In the genomic region with DNA sequence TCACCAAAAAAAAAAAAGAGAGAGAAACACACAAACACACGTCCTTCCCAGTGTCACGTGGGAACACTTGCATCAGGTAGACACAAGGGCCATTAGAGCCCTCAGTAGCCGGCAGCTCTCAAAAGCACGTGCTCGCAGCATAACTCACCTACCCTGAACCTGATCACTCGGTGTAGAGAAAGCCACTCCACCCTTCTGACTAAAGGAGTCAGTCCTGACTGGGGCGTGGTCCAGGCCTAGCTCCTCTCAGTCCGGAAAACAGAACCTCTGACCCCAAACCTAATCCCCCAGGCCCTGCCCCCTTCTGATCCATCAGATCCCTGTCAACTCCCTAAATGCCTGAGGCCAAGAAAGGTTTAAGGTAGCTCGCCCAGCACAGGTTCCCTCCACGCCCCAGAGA, we compare ENCODE assay signal across 9 mouse cellular contexts. TPM values are rescaled to one million over a fixed set of nuclear protein-coding genes. Genes with fewer than 3 reads are reported as not detected.
DNase-seq lines count a peak whose midpoint lies in the region; ATAC-seq and TF ChIP-seq lines count a peak whose summit lies in the region.
"Had no signal": no experiment of that assay in that cellular context is flagged by ENCODE, and none has a peak within 500 bp of the region (broad histone marks: within the 10 kb centered on the region; RNA-seq: fewer than 3 reads in every experiment).

No protein-coding gene starts in this region.

- no peaks in the 10 kb centered on the region for H3K36me3 ChIP-seq in forebrain, embryonic 10.5 days (replicated peaks)
- H3K36me3 ChIP-seq in forebrain, postnatal 0 days (ENCODE audit: insufficient read depth), result no peaks in the 10 kb centered on the region
- H3K36me3 ChIP-seq in midbrain, embryonic 12.5 days, result no peaks in the 10 kb centered on the region
- no peaks in the 10 kb centered on the region for H3K36me3 ChIP-seq in midbrain, embryonic 14.5 days (ENCODE audit: control insufficient read depth, insufficient read depth, low read length)
- no peaks in the 10 kb centered on the region for H3K36me3 ChIP-seq in kidney, embryonic 15.5 days
- no peaks in the 10 kb centered on the region for H3K36me3 ChIP-seq in stomach, embryonic 16.5 days (ENCODE audit: control insufficient read depth, insufficient read depth, low read length)

- H3K27me3 ChIP-seq in forebrain, embryonic 10.5 days (ENCODE audit: poor library complexity, severe bottlenecking), result peaks cover 88% of the 10 kb centered on the region
- peaks cover 43% of the 10 kb centered on the region for H3K27me3 ChIP-seq in forebrain, postnatal 0 days (ENCODE audit: insufficient read depth, low read length)
- peaks cover 87% of the 10 kb centered on the region for H3K27me3 ChIP-seq in midbrain, embryonic 12.5 days
- H3K27me3 ChIP-seq in midbrain, embryonic 14.5 days (ENCODE audit: control insufficient read depth, insufficient read depth, low read length), result peaks cover 64% of the 10 kb centered on the region
- H3K27me3 ChIP-seq in kidney, embryonic 15.5 days, result peaks cover 93% of the 10 kb centered on the region
- H3K27me3 ChIP-seq in stomach, embryonic 16.5 days (ENCODE audit: control insufficient read depth, insufficient read depth, low read length), result peaks cover 56% of the 10 kb centered on the region

- 0 out of 2 replicates have a peak overlapping the region, but pooled peaks have one; percentile 20 for H3K27ac ChIP-seq in forebrain, embryonic 10.5 days
- H3K27ac ChIP-seq in forebrain, postnatal 0 days (ENCODE audit: low read depth, low read length), result no peak overlapping the region
- H3K27ac ChIP-seq in midbrain, embryonic 12.5 days (replicated peaks), result no peak overlapping the region
- no peak overlapping the region for H3K27ac ChIP-seq in midbrain, embryonic 14.5 days (replicated peaks; ENCODE audit: low read depth, low read length)
- no peak overlapping the region for H3K27ac ChIP-seq in kidney, embryonic 15.5 days
- H3K27ac ChIP-seq in stomach, embryonic 16.5 days (ENCODE audit: low read length), result no peak overlapping the region
- H3K27ac ChIP-seq: liver, embryonic 14.5 days had no signal

- H3K9me3 ChIP-seq in forebrain, embryonic 10.5 days, result no peaks in the 10 kb centered on the region
- H3K9me3 ChIP-seq in forebrain, postnatal 0 days (ENCODE audit: low read length), result no peaks in the 10 kb centered on the region
- no peaks in the 10 kb centered on the region for H3K9me3 ChIP-seq in midbrain, embryonic 12.5 days
- no peaks in the 10 kb centered on the region for H3K9me3 ChIP-seq in midbrain, embryonic 14.5 days (ENCODE audit: control insufficient read depth, low read length)
- no peaks in the 10 kb centered on the region for H3K9me3 ChIP-seq in kidney, embryonic 15.5 days (replicated peaks)
- H3K9me3 ChIP-seq in stomach, embryonic 16.5 days (replicated peaks; ENCODE audit: control insufficient read depth, low read length), result no peaks in the 10 kb centered on the region

- H3K9ac ChIP-seq in forebrain, postnatal 0 days, result no peak overlapping the region
- no peak overlapping the region for H3K9ac ChIP-seq in midbrain, embryonic 12.5 days (replicated peaks)
- no peak overlapping the region; the same call in 1 of the 2 replicates for H3K9ac ChIP-seq in midbrain, embryonic 14.5 days (replicated peaks; ENCODE audit: low read length)
- no peak overlapping the region for H3K9ac ChIP-seq in kidney, embryonic 15.5 days
- H3K9ac ChIP-seq in stomach, embryonic 16.5 days (ENCODE audit: low read length), result no peak overlapping the region
- H3K9ac ChIP-seq: liver, embryonic 14.5 days had no signal

- peak overlapping the region; percentile 70 for H3K4me3 ChIP-seq in forebrain, embryonic 10.5 days
- H3K4me3 ChIP-seq in forebrain, postnatal 0 days (ENCODE audit: low read depth, low read length), result no peak overlapping the region
- H3K4me3 ChIP-seq in midbrain, embryonic 12.5 days, result peak overlapping the region; percentile 71; the same call in 1 of the 2 replicates
- no peak overlapping the region for H3K4me3 ChIP-seq in midbrain, embryonic 14.5 days (replicated peaks; ENCODE audit: low read depth, low read length)
- H3K4me3 ChIP-seq in kidney, embryonic 15.5 days (replicated peaks), result no peak overlapping the region
- no peak overlapping the region for H3K4me3 ChIP-seq in stomach, embryonic 16.5 days (replicated peaks; ENCODE audit: low read length)

- peak; percentile 48 for DNase-seq in forebrain, embryonic 10.5 days (ENCODE audit: extremely low spot score, low spot score)
- no peak for DNase-seq in forebrain, postnatal 0 days
- DNase-seq in midbrain, embryonic 14.5 days, result no peak
- DNase-seq in gastrocnemius, adult 8-10 months (ENCODE audit: low spot score in 2 of 2), result no peak
- DNase-seq in thymus, postnatal 4 days, result no peak

- TF ChIP-seq CTCF in forebrain, postnatal 0 days (IDR thresholded peaks at IDR 0.05; ENCODE audit: low read depth), result no peak

- ATAC-seq in forebrain, postnatal 0 days, result no peak
- no peak for ATAC-seq in midbrain, embryonic 12.5 days (ENCODE audit: low FRiP score, low read depth)
- ATAC-seq in midbrain, embryonic 14.5 days (ENCODE audit: low FRiP score, low TSS enrichment), result no peak
- no peak for ATAC-seq in kidney, embryonic 15.5 days (replicated peaks; ENCODE audit: low FRiP score)
- 0 out of 2 replicates have a peak, but pooled peaks have one; percentile 12 for ATAC-seq in stomach, embryonic 16.5 days (ENCODE audit: insufficient read depth, low FRiP score)

- H3K4me2 ChIP-seq in forebrain, postnatal 0 days (ENCODE audit: low read depth), result no peak overlapping the region
- peak overlapping the region; percentile 79 for H3K4me2 ChIP-seq in midbrain, embryonic 12.5 days (replicated peaks)
- no peak overlapping the region for H3K4me2 ChIP-seq in midbrain, embryonic 14.5 days (ENCODE audit: low read length)
- peak overlapping the region; percentile 97 for H3K4me2 ChIP-seq in kidney, embryonic 15.5 days
- H3K4me2 ChIP-seq in stomach, embryonic 16.5 days (ENCODE audit: low read depth, low read length), result no peak overlapping the region

- H3K4me1 ChIP-seq in forebrain, embryonic 10.5 days, result peaks cover 59% of the 10 kb centered on the region
- H3K4me1 ChIP-seq in forebrain, postnatal 0 days (ENCODE audit: insufficient read depth), result no peaks in the 10 kb centered on the region
- peaks cover 30% of the 10 kb centered on the region for H3K4me1 ChIP-seq in midbrain, embryonic 12.5 days
- peaks cover 12% of the 10 kb centered on the region; the same call in 1 of the 2 replicates for H3K4me1 ChIP-seq in midbrain, embryonic 14.5 days (ENCODE audit: control insufficient read depth, insufficient read depth, low read length)
- peaks cover 46% of the 10 kb centered on the region for H3K4me1 ChIP-seq in kidney, embryonic 15.5 days
- peaks cover 10% of the 10 kb centered on the region; the same call in 1 of the 2 replicates for H3K4me1 ChIP-seq in stomach, embryonic 16.5 days (ENCODE audit: control insufficient read depth, insufficient read depth, low read length)

- WGBS in forebrain, embryonic 10.5 days, result under 1% methylated on average over 10 of the region's 10 CpGs
- 29% methylated on average over 10 of the region's 10 CpGs for WGBS in forebrain, postnatal 0 days
- 4% methylated on average over 10 of the region's 10 CpGs for WGBS in midbrain, embryonic 12.5 days
- WGBS in midbrain, embryonic 14.5 days, result 6% methylated on average over 10 of the region's 10 CpGs
- WGBS in kidney, embryonic 15.5 days, result 10% methylated on average over 10 of the region's 10 CpGs
- WGBS in stomach, embryonic 16.5 days, result 26% methylated on average over 10 of the region's 10 CpGs

RNA-seq across cellular contexts. Expression of gene Epop, which starts 2.7 kb away (rescaled TPM):
- polyA plus RNA-seq in forebrain, embryonic 10.5 days (2016; fragmentation: Nextera tagmentation; extraction: Ambion mirVana), result 11.4 and 11.6 TPM in 2 replicates
- total RNA-seq in forebrain, postnatal 0 days (2014; rRNA removed), result 5.0 and 6.8 TPM in 2 replicates
- 3.6 and 4.1 TPM in 2 replicates for polyA plus RNA-seq in forebrain, postnatal 0 days (2015; fragmentation: Nextera tagmentation; extraction: Ambion mirVana)
- polyA plus RNA-seq in midbrain, embryonic 12.5 days (2016; fragmentation: Nextera tagmentation; extraction: Ambion mirVana), result 14.2 and 16.2 TPM in 2 replicates
- polyA plus RNA-seq in midbrain, embryonic 14.5 days (2014; fragmentation: Nextera tagmentation; extraction: Ambion mirVana), result 1.9 and 2.8 TPM in 2 replicates
- polyA plus RNA-seq in kidney, embryonic 15.5 days (2015; fragmentation: Nextera tagmentation; extraction: Ambion mirVana), result 4.3 and 5.1 TPM in 2 replicates
- polyA plus RNA-seq in stomach, embryonic 16.5 days (2015; fragmentation: Nextera tagmentation; extraction: Ambion mirVana), result 0.41 and 0.77 TPM in 2 replicates
- total RNA-seq in gastrocnemius, adult 8-10 months (2022), result under 1 TPM; 0.39 to 0.92 (median 0.75) TPM

RNA-seq across cellular contexts. Expression of gene Mllt6, which starts 36.4 kb away (rescaled TPM):
- polyA plus RNA-seq in forebrain, embryonic 10.5 days (2016; fragmentation: Nextera tagmentation; extraction: Ambion mirVana), result 1.5 and 2.5 TPM in 2 replicates
- 42.2 and 48.1 TPM in 2 replicates for total RNA-seq in forebrain, postnatal 0 days (2014; rRNA removed)
- 1.7 TPM in 2 replicates for polyA plus RNA-seq in forebrain, postnatal 0 days (2015; fragmentation: Nextera tagmentation; extraction: Ambion mirVana)
- polyA plus RNA-seq in midbrain, embryonic 12.5 days (2016; fragmentation: Nextera tagmentation; extraction: Ambion mirVana), result 3.0 and 3.2 TPM in 2 replicates
- polyA plus RNA-seq in midbrain, embryonic 14.5 days (2014; fragmentation: Nextera tagmentation; extraction: Ambion mirVana), result 6.2 and 9.0 TPM in 2 replicates
- 2.8 and 3.9 TPM in 2 replicates for polyA plus RNA-seq in kidney, embryonic 15.5 days (2015; fragmentation: Nextera tagmentation; extraction: Ambion mirVana)
- polyA plus RNA-seq in stomach, embryonic 16.5 days (2015; fragmentation: Nextera tagmentation; extraction: Ambion mirVana), result 1.9 and 2.5 TPM in 2 replicates
- total RNA-seq in gastrocnemius, adult 8-10 months (2022), result 10 to 100 TPM; 45.5 to 63.7 (median 51.7) TPM

RNA-seq across cellular contexts. Expression of gene Srcin1, which starts 50.9 kb away (rescaled TPM):
- 0.91 and 1.1 TPM in 2 replicates for polyA plus RNA-seq in forebrain, embryonic 10.5 days (2016; fragmentation: Nextera tagmentation; extraction: Ambion mirVana)
- 50.1 and 70.7 TPM in 2 replicates for total RNA-seq in forebrain, postnatal 0 days (2014; rRNA removed)
- 8.9 and 12.0 TPM in 2 replicates for polyA plus RNA-seq in forebrain, postnatal 0 days (2015; fragmentation: Nextera tagmentation; extraction: Ambion mirVana)
- polyA plus RNA-seq in midbrain, embryonic 12.5 days (2016; fragmentation: Nextera tagmentation; extraction: Ambion mirVana), result 6.5 and 7.3 TPM in 2 replicates
- polyA plus RNA-seq in midbrain, embryonic 14.5 days (2014; fragmentation: Nextera tagmentation; extraction: Ambion mirVana), result 9.6 and 15.1 TPM in 2 replicates
- polyA plus RNA-seq in kidney, embryonic 15.5 days (2015; fragmentation: Nextera tagmentation; extraction: Ambion mirVana), result 0.83 and 0.85 TPM in 2 replicates
- polyA plus RNA-seq in stomach, embryonic 16.5 days (2015; fragmentation: Nextera tagmentation; extraction: Ambion mirVana), result 0.36 and 0.39 TPM in 2 replicates
- total RNA-seq in gastrocnemius, adult 8-10 months (2022), result 1 to 10 TPM; 1.1 to 2.5 (median 1.6) TPM

RNA-seq across cellular contexts. Expression of gene Cisd3, which starts 58.8 kb away (rescaled TPM):
- polyA plus RNA-seq in forebrain, embryonic 10.5 days (2016; fragmentation: Nextera tagmentation; extraction: Ambion mirVana), result 17.0 and 21.7 TPM in 2 replicates
- total RNA-seq in forebrain, postnatal 0 days (2014; rRNA removed), result 14.4 and 15.5 TPM in 2 replicates
- polyA plus RNA-seq in forebrain, postnatal 0 days (2015; fragmentation: Nextera tagmentation; extraction: Ambion mirVana), result 27.2 and 27.8 TPM in 2 replicates
- 12.4 and 13.5 TPM in 2 replicates for polyA plus RNA-seq in midbrain, embryonic 12.5 days (2016; fragmentation: Nextera tagmentation; extraction: Ambion mirVana)
- 17.4 and 21.8 TPM in 2 replicates for polyA plus RNA-seq in midbrain, embryonic 14.5 days (2014; fragmentation: Nextera tagmentation; extraction: Ambion mirVana)
- 41.2 and 42.7 TPM in 2 replicates for polyA plus RNA-seq in kidney, embryonic 15.5 days (2015; fragmentation: Nextera tagmentation; extraction: Ambion mirVana)
- 34.2 and 35.1 TPM in 2 replicates for polyA plus RNA-seq in stomach, embryonic 16.5 days (2015; fragmentation: Nextera tagmentation; extraction: Ambion mirVana)
- 100 to 1,000 TPM; 102 to 119 (median 105) TPM for total RNA-seq in gastrocnemius, adult 8-10 months (2022)

Comparison
In these comparisons a context has a peak if more than half of its experiments do, and no peak if none do; other contexts are left out.
1. H3K4me3 ChIP-seq: peak in forebrain, embryonic 10.5 days (single experiment) and midbrain, embryonic 12.5 days (single experiment); none in forebrain, postnatal 0 days (single experiment), midbrain, embryonic 14.5 days (single experiment), kidney, embryonic 15.5 days (single experiment) and stomach, embryonic 16.5 days (single experiment).
2. H3K4me2 ChIP-seq: peak in midbrain, embryonic 12.5 days (single experiment) and kidney, embryonic 15.5 days (single experiment); none in forebrain, postnatal 0 days (single experiment), midbrain, embryonic 14.5 days (single experiment) and stomach, embryonic 16.5 days (single experiment).